Mouse (Mus musculus) liver, postnatal 0 days (tissue): ENCODE results near the gene Smco2. TPM values are rescaled to one million over a fixed set of nuclear protein-coding genes. Genes with fewer than 3 reads are reported as not detected.

Source experiments
- ATAC-seq: fragments of 200-750 bp; cut with Nextera tagmentation; 2 replicates; pipeline ENCODE4 v1.8.0; 2017; ENCODE audit warnings: mild to moderate bottlenecking, moderate library complexity
- DNase-seq: peaks from one replicate; pipeline ENCODE4 v3.0.0-alpha.2; 2016
- H3K27ac ChIP-seq: fragments of 300-500 bp; sonication (generic); 2 replicates; pipeline ENCODE4 v1.5.1; 2014; ENCODE audit warnings: antibody characterized with exemption, moderate library complexity, mild to moderate bottlenecking, low read depth
- H3K27me3 ChIP-seq: fragments of 300-500 bp; sonication (generic); 2 replicates; pipeline ENCODE4 v1.6.1; 2014; ENCODE audit warnings: low read length, control low read depth, mixed read lengths; ENCODE audit not compliant: insufficient read depth
- H3K36me3 ChIP-seq: fragments of 300-500 bp; sonication (generic); replicated peaks from 2 replicates; pipeline ENCODE4 v1.6.1; 2014; ENCODE audit warnings: mild to moderate bottlenecking, control low read depth, low read length, moderate library complexity, mixed read lengths; ENCODE audit not compliant: insufficient read depth
- H3K4me1 ChIP-seq: fragments of 300-500 bp; sonication (generic); 2 replicates; pipeline ENCODE4 v1.6.1; 2014; ENCODE audit warnings: antibody characterized with exemption, mild to moderate bottlenecking, control low read depth; ENCODE audit not compliant: insufficient read depth
- H3K4me2 ChIP-seq: fragments of 300-500 bp; sonication (generic); 2 replicates; pipeline ENCODE4 v1.6.1; 2014; ENCODE audit warnings: low read depth, mild to moderate bottlenecking, low read length, moderate library complexity, mixed read lengths
- H3K4me3 ChIP-seq: fragments of 300-500 bp; sonication (generic); 2 replicates; pipeline ENCODE4 v1.5.1; 2014; ENCODE audit warnings: low read depth, low read length
- H3K9ac ChIP-seq: fragments of 300-500 bp; sonication (generic); replicated peaks from 2 replicates; pipeline ENCODE4 v1.6.1; 2014; ENCODE audit warnings: mild to moderate bottlenecking, moderate library complexity
- H3K9me3 ChIP-seq: fragments of 300-500 bp; sonication (generic); 2 replicates; pipeline ENCODE4 v1.6.1; 2016; ENCODE audit warnings: mild to moderate bottlenecking, control low read depth, low read length, mixed read lengths
- CTCF ChIP-seq: sonication (generic); IDR thresholded peaks from 2 replicates; pipeline ENCODE4 v1.5.1; 2016; ENCODE audit warnings: antibody characterized with exemption, low read depth
- EP300 ChIP-seq: IDR thresholded peaks from 2 replicates; pipeline ENCODE4 v1.6.1; 2016; ENCODE audit warnings: antibody characterized with exemption, low read depth, mild to moderate bottlenecking
- WGBS: fragments of 180-500 bp; shearing (Covaris S2); extraction: QIAGEN DNeasy Blood & Tissue Kit; methylation state at CpG from one replicate; pipeline ENCODE4 v1.1.7; 2014; ENCODE audit not compliant: insufficient replicate concordance; 5-methylcytosine and 5-hydroxymethylcytosine counted together
- polyA plus RNA-seq: library from polyadenylated mRNA; unstranded; fragments of >200 nt; fragmentation: Nextera tagmentation; extraction: Ambion mirVana; gene quantifications from 2 replicates; pipeline ENCODE4 v1.2.1, GENCODE M21; 2015

Gene Smco2
- polyA plus RNA-seq, 1 experiment from 2014 or later = not detected

- no peak for DNase-seq
- no peaks in the 10 kb centered on the region for H3K36me3 ChIP-seq
- ATAC-seq = no peak
- WGBS = 77% methylated on average over 4 of the region's 4 CpGs
- TF ChIP-seq CTCF (no peak), EP300 (no peak)
- H3K4me2 ChIP-seq = no peak overlapping the region
- no peak overlapping the region for H3K4me3 ChIP-seq
- no peaks in the 10 kb centered on the region for H3K27me3 ChIP-seq
- H3K9me3 ChIP-seq = no peaks in the 10 kb centered on the region
- no peak overlapping the region for H3K27ac ChIP-seq
- no peaks in the 10 kb centered on the region for H3K4me1 ChIP-seq
- no peak overlapping the region for H3K9ac ChIP-seq
Measured at GRCm38 (mm10) chr6:146838863-146839262, 11.0 kb upstream of the Smco2 start.

- no peak overlapping the region for H3K4me3 ChIP-seq
- no peaks in the 10 kb centered on the region for H3K9me3 ChIP-seq
- H3K27ac ChIP-seq = no peak overlapping the region
- ATAC-seq (no peak), DNase-seq (no peak)
- no peaks in the 10 kb centered on the region; the same call in 1 of the 2 replicates for H3K4me1 ChIP-seq
- H3K4me2 ChIP-seq = no peak overlapping the region
- no peaks in the 10 kb centered on the region for H3K36me3 ChIP-seq
- TF ChIP-seq CTCF = no peak
- no peak for TF ChIP-seq EP300
- 81% methylated on average over 6 of the region's 6 CpGs for WGBS
- no peak overlapping the region for H3K9ac ChIP-seq
- H3K27me3 ChIP-seq = no peaks in the 10 kb centered on the region
Measured at GRCm38 (mm10) chr6:146844867-146845266, 5.0 kb upstream of the Smco2 start.

DNA sequence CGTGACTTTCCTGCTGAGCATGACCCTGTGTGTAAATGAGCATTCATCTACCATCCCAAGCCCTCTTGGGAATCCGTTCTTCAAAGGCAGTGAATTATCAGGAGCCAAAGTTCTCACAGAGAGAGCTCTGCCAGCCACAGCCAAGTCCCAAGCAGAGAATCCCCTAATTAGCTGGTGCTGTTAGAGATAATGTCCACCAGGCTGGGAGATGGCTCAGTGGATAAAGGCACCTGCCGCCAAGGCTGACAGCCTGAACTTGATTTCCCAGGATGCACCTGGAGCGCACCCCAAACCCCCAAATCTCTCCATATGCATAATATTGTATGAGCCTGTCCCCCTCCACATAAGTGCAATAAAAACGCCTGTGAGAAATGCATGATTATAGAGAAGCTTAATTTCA lies 4.6 kb upstream of the Smco2 start:
- no peak overlapping the region for H3K27ac ChIP-seq
- WGBS = 63% methylated on average over 5 of the region's 5 CpGs

DNA sequence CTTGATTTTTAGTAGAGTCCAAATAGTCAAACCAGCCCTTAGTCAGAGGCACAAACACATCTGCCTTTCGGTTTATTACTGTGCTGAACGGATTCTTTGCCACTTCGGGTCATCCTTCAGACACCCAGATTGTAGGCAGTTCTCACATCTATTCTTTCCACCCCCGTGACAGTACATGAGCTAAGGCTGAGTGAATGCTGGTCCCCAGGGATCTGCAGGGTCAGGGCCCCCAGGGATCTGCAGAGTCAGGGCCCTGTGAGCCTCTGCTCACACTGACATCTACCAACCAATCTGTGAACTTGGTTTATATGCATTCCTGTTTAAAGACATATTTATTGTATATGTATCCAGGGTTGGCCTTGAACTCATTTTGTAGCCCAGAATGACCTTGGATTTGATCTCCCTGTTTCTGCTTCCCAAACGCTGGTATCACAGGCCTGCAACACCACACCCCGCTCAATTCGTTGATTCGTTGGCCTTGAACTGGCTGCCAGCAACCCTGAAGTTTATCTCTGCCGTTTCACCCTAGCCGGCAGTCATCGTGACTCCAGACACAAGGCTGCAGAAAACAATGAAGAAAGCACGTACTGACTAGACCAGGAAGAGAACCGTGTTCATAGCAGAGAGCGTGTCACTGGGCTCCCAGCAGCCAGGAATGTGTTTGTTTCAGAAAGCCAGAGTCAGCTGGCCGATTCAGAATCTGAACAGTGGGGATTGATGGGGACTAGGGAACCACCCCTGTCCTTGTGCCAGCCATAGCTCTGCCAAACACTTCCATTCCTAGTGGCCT lies 3.7 kb upstream of the Smco2 start:
- Histone ChIP-seq H3K4me3 (no peak overlapping the region), H3K4me1 (no peaks in the 10 kb centered on the region; the same call in 1 of the 2 replicates), H3K36me3 (no peaks in the 10 kb centered on the region), H3K27ac (no peak overlapping the region), H3K27me3 (no peaks in the 10 kb centered on the region), H3K4me2 (no peak overlapping the region), H3K9me3 (no peaks in the 10 kb centered on the region), H3K9ac (no peak overlapping the region)
- 45% methylated on average over 15 of the region's 15 CpGs for WGBS
- no peak for TF ChIP-seq EP300
- no peak for TF ChIP-seq CTCF
- no peak for DNase-seq
- ATAC-seq = peak; percentile 24; the same call in 1 of the 2 replicates

More for the DNA sequence above, 4.6 kb upstream of the Smco2 start:
- no peaks in the 10 kb centered on the region for H3K9me3 ChIP-seq
- no peaks in the 10 kb centered on the region for H3K27me3 ChIP-seq
- H3K36me3 ChIP-seq = no peaks in the 10 kb centered on the region
- DNase-seq = no peak
- no peak overlapping the region for H3K4me2 ChIP-seq
- no peaks in the 10 kb centered on the region; the same call in 1 of the 2 replicates for H3K4me1 ChIP-seq
- H3K9ac ChIP-seq = no peak overlapping the region
- H3K4me3 ChIP-seq = no peak overlapping the region
- no peak for TF ChIP-seq CTCF
- no peak for TF ChIP-seq EP300
- no peak for ATAC-seq

- no peaks in the 10 kb centered on the region for H3K36me3 ChIP-seq
- ATAC-seq = no peak
Measured at GRCm38 (mm10) chr6:146847402-146847801, 2.5 kb upstream of the Smco2 start.

DNA sequence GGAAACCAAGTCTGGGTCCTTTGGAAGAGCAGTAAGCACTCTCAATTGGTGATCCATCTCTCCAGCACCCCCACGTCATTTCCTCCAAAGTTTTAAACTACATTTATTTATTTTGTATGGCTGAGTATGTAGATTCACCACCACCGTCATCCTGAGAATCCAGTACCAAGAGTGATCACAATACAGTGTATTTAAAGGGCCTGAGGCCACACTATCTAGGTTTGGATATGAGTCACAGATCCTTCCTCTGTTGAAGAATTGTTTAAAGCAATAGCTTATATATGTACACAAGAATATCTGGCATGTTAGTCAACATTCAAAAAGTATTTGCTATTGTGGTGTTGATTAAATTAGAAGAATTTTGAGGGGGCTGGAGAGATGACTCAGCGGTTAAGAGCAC lies 1.6 kb upstream of the Smco2 start:
- H3K4me2 ChIP-seq = no peak overlapping the region
- no peak for ATAC-seq

More at GRCm38 (mm10) chr6:146847402-146847801, 2.5 kb upstream of the Smco2 start:
- WGBS = 78% methylated on average over 3 of the region's 3 CpGs
- no peak overlapping the region for H3K4me3 ChIP-seq
- no peaks in the 10 kb centered on the region; the same call in 1 of the 2 replicates for H3K4me1 ChIP-seq
- no peak overlapping the region for H3K27ac ChIP-seq
- no peak overlapping the region for H3K4me2 ChIP-seq
- DNase-seq = no peak
- H3K9ac ChIP-seq = no peak overlapping the region
- TF ChIP-seq EP300 = no peak
- TF ChIP-seq CTCF = no peak
- no peaks in the 10 kb centered on the region for H3K9me3 ChIP-seq
- H3K27me3 ChIP-seq = no peaks in the 10 kb centered on the region

More for the DNA sequence above, 1.6 kb upstream of the Smco2 start:
- no peaks in the 10 kb centered on the region for H3K9me3 ChIP-seq
- no peak overlapping the region for H3K9ac ChIP-seq
- no peak for DNase-seq
- 82% methylated on average over 3 of the region's 3 CpGs for WGBS
- H3K36me3 ChIP-seq = no peaks in the 10 kb centered on the region
- H3K4me1 ChIP-seq = no peaks in the 10 kb centered on the region; the same call in 1 of the 2 replicates
- no peak overlapping the region for H3K27ac ChIP-seq
- H3K4me3 ChIP-seq = no peak overlapping the region
- H3K27me3 ChIP-seq = no peaks in the 10 kb centered on the region
- TF ChIP-seq EP300 (no peak), CTCF (no peak)
